Mouse (Mus musculus) heart, embryonic 13.5 days (tissue): ENCODE results near the gene Map3k12. TPM values are rescaled to one million over a fixed set of nuclear protein-coding genes. Genes with fewer than 3 reads are reported as not detected.

ENCODE experiments used
- ATAC-seq: fragments of 200-750 bp; cut with Nextera tagmentation; 2 replicates; pipeline ENCODE4 v1.8.0; 2017; ENCODE audit warnings: moderate TSS enrichment; ENCODE audit not compliant: insufficient number of reproducible peaks, low FRiP score, low TSS enrichment; ENCODE audit errors: extremely low read depth
- H3K27ac ChIP-seq: fragments of 300-500 bp; sonication (generic); replicated peaks from 2 replicates; pipeline ENCODE4 v1.5.1; 2015; ENCODE audit warnings: moderate library complexity, mild to moderate bottlenecking, inconsistent platforms
- H3K27me3 ChIP-seq: fragments of 300-500 bp; sonication (generic); replicated peaks from 2 replicates; pipeline ENCODE4 v1.6.1; 2015; ENCODE audit warnings: mild to moderate bottlenecking, inconsistent platforms
- H3K36me3 ChIP-seq: fragments of 300-500 bp; sonication (generic); 2 replicates; pipeline ENCODE4 v1.6.1; 2015; ENCODE audit warnings: mild to moderate bottlenecking, inconsistent platforms
- H3K4me1 ChIP-seq: fragments of 300-500 bp; sonication (generic); 2 replicates; pipeline ENCODE4 v1.6.1; 2015; ENCODE audit warnings: inconsistent platforms
- H3K4me2 ChIP-seq: fragments of 300-500 bp; sonication (generic); 2 replicates; pipeline ENCODE4 v1.6.1; 2015; ENCODE audit warnings: inconsistent platforms, mild to moderate bottlenecking, moderate library complexity
- H3K4me3 ChIP-seq: fragments of 300-500 bp; sonication (generic); 2 replicates; pipeline ENCODE4 v1.5.1; 2015; ENCODE audit warnings: moderate library complexity, mild to moderate bottlenecking, inconsistent platforms
- H3K9ac ChIP-seq: fragments of 300-500 bp; sonication (generic); 2 replicates; pipeline ENCODE4 v1.6.1; 2015; ENCODE audit warnings: inconsistent platforms, mild to moderate bottlenecking, moderate library complexity
- H3K9me3 ChIP-seq: fragments of 300-500 bp; sonication (generic); 2 replicates; pipeline ENCODE4 v1.6.1; 2016; ENCODE audit warnings: inconsistent platforms
- WGBS: fragments of 180-500 bp; shearing (Covaris S2); methylation state at CpG from one replicate; pipeline ENCODE4 v1.1.7; 2015; ENCODE audit warnings: mixed read lengths; 5-methylcytosine and 5-hydroxymethylcytosine counted together
- polyA plus RNA-seq: library from polyadenylated mRNA; unstranded; fragments of >200 nt; fragmentation: Nextera tagmentation; extraction: Ambion mirVana; gene quantifications from 2 replicates; pipeline ENCODE4 v1.2.1, GENCODE M21; 2015

The Map3k12 gene
- polyA plus RNA-seq, 1 experiment from 2014 or later, result 10.8 TPM

DNA sequence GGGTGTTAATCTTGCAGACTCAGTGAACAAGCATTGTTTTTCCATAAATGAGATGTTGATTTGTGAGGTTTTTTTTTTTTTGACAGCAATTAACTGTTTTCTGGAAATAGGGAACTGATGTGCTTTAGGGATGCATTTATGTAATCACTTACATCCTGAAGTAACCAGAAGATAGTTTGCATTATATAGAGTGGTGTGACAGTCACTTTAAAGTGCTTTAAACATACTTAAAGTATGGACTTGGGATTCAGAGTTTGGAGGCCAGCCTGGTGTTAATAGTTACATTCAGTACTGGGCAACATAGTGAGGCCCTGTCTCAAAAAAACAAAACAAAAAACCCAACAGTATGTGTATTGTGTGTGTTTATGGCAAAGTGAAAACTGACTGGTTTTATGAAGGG, 45.1 kb downstream of the Map3k12 start:
- peak overlapping the region; percentile 93 for H3K4me3 ChIP-seq
- peaks cover 47% of the 10 kb centered on the region for H3K36me3 ChIP-seq
- peaks cover 19% of the 10 kb centered on the region for H3K4me1 ChIP-seq
- peak overlapping the region; percentile 79 for H3K4me2 ChIP-seq
- no peaks in the 10 kb centered on the region for H3K27me3 ChIP-seq
- no peaks in the 10 kb centered on the region for H3K9me3 ChIP-seq
- no peak overlapping the region for H3K27ac ChIP-seq
- ATAC-seq, result no peak
- peak overlapping the region; percentile 98 for H3K9ac ChIP-seq

DNA sequence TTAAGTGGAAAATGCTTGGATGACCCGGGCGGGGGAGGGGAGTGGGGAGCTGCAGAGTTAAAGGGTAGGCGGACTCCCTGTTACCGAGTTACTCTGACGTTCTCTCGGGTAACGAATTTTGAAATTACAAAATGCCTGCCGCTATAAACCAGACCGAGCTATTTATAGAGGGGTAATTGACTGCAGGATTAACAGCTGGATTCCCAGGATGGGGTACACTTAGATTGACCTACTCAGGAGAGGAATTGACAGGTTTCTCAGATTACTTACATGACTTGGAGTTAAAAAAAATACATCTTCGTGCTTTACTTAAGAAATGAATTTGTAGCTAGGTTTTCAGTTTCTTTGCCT, 45.6 kb downstream of the Map3k12 start:
- Histone ChIP-seq H3K4me2 (peak overlapping the region; percentile 79), H3K27me3 (no peaks in the 10 kb centered on the region), H3K4me3 (peak overlapping the region; percentile 93), H3K36me3 (peaks cover 43% of the 10 kb centered on the region), H3K27ac (peak overlapping the region; percentile 99), H3K4me1 (peaks cover 19% of the 10 kb centered on the region), H3K9me3 (no peaks in the 10 kb centered on the region), H3K9ac (peak overlapping the region; percentile 98)
- ATAC-seq, result no peak
- WGBS, result 0% methylated on average over 10 of the region's 10 CpGs

DNA sequence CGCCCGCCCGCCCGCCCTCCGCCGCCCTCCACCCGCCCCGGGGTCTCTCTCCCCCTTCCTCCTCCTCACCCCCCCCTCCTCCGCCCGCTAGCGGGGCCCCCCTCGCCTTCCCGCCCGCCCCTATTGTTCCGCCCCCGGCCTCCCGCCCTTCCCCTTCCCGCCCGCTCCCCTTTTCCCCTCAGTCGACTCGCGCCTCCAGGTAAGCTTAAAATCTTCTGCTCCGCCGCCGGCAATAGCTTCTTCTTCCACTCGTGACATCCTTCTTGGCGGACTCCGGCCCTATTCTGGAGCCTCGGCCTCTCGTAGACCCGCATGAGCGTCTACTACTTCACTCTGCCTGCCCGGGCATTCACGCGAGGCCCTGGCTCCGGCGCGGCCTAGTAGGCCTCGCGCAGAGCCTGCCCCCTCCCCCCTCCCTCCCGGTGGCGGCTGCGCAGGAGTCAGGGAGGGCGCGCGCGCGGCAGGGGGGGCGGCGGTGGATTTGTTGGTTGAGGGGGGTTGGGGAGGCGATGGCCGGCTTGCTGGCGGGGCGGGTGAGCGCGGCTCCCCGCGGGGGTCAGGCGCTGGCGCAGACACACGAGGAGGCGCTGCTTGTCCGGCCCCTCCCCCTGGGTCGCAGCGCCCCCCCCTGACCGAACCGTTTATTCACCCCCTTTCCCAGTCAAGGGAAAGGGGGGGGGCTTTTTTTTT, 46.1 kb downstream of the Map3k12 start:
- Histone ChIP-seq H3K36me3 (peaks cover 38% of the 10 kb centered on the region), H3K4me2 (peak overlapping the region; percentile 79), H3K4me1 (peaks cover 19% of the 10 kb centered on the region), H3K4me3 (peak overlapping the region; percentile 93), H3K9ac (peak overlapping the region; percentile 98), H3K27ac (peak overlapping the region; percentile 99), H3K9me3 (no peaks in the 10 kb centered on the region), H3K27me3 (no peaks in the 10 kb centered on the region)
- WGBS, result under 1% methylated on average over 32 of the region's 67 CpGs
- peak; percentile 58 for ATAC-seq

DNA sequence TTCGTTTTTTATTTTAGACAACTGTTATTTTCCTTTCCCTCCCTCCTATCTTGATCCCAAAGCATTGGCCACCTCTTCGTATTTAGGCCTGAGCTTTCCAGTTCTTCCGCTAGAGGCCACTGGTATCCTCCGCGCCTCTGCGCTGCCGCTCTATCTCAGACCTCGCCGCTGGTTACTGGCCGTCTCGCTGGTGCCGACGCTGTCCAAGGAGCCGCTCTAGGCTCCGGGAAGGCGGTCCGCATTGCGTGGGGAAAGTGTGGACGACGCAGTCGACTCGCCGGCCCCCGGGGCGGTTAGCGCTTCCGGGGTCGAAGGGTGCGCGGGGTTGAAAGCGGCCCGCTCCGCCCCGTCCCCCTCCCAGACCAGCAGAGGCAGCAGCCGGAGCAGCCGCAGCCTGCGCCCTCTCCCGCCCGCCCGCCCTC, 46.7 kb downstream of the Map3k12 start, which contains the start of gene Pcbp2:
Gene Pcbp2, plus strand, starts transcription at position 357 of the 422 bp plus-strand sequence.
- H3K4me2 ChIP-seq, result peak within 1 kb of the TSS; percentile 79
- peaks cover 32% of the 10 kb centered on the region for H3K36me3 ChIP-seq
- peaks cover 19% of the 10 kb centered on the region for H3K4me1 ChIP-seq
- peak within 1 kb of the TSS; percentile 98 for H3K9ac ChIP-seq
- H3K9me3 ChIP-seq, result no peaks in the 10 kb centered on the region
- H3K27ac ChIP-seq, result peak within 1 kb of the TSS; percentile 99
- WGBS, result under 1% methylated on average over 36 of the region's 40 CpGs
- ATAC-seq, result peak; percentile 97
- peak within 1 kb of the TSS; percentile 93 for H3K4me3 ChIP-seq
- no peaks in the 10 kb centered on the region for H3K27me3 ChIP-seq

DNA sequence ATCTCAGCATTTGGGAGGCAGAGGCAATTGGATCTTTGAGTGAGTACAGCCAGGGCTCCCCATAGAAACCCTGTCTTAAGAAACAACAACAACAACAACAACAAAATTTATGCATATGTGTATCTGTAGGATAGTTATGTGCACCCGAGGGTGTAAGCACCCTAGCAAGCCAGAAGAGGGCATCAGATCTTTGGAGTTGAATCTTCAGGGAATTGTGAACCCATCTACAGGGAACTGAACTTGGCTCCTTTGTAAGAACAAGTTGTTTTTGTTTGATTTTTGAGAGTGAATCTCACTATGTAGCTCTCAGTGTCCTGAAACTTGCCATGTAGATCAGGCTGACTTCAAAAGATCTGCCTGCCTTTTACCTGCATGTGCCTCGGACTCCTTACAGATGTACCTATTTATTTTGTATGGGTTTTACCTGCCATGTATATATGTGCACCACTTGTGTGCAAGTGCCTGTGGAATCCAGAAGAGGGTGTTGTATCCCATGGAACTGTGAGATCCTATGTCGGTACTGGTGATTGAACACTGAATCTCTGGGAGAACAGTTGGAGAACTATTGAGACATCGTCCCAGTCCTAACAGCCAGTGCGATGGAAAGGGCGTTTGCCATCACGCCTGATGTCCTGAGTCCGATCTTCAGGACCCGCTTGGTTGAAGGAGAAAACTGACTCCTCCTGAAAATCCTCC, 48.0 kb downstream of the Map3k12 start:
- WGBS, result 93% methylated on average over 9 of the region's 9 CpGs
- peaks cover 22% of the 10 kb centered on the region for H3K36me3 ChIP-seq
- H3K9me3 ChIP-seq, result no peaks in the 10 kb centered on the region

DNA sequence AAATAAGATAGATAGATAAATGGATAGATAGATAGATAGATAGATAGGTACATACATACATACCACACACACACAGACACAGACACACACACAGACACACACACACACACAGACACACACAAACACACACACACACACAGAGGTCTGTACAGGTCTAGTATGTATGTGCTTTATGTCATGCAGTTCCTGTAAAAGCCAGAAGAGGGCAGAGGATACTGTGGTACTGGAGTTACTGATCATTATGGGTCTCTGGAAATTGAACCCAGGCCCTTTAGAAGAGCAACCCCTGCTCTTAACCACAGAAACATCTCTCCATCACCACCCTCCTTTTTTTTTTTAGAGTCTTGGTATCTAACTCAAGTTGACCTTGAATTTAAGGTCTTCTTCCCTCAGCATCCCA, 53.2 kb downstream of the Map3k12 start:
- Histone ChIP-seq H3K9ac (no peak overlapping the region), H3K9me3 (no peaks in the 10 kb centered on the region), H3K4me1 (peaks cover 22% of the 10 kb centered on the region), H3K4me3 (no peak overlapping the region), H3K27me3 (no peaks in the 10 kb centered on the region), H3K4me2 (no peak overlapping the region), H3K36me3 (peaks cover 30% of the 10 kb centered on the region), H3K27ac (no peak overlapping the region)
- ATAC-seq, result no peak

More for the DNA sequence above, 48.0 kb downstream of the Map3k12 start:
- H3K27me3 ChIP-seq, result no peaks in the 10 kb centered on the region
- no peak overlapping the region for H3K4me3 ChIP-seq
- no peak overlapping the region for H3K27ac ChIP-seq
- H3K9ac ChIP-seq, result no peak overlapping the region
- H3K4me2 ChIP-seq, result no peak overlapping the region
- peaks cover 19% of the 10 kb centered on the region for H3K4me1 ChIP-seq
- ATAC-seq, result no peak

DNA sequence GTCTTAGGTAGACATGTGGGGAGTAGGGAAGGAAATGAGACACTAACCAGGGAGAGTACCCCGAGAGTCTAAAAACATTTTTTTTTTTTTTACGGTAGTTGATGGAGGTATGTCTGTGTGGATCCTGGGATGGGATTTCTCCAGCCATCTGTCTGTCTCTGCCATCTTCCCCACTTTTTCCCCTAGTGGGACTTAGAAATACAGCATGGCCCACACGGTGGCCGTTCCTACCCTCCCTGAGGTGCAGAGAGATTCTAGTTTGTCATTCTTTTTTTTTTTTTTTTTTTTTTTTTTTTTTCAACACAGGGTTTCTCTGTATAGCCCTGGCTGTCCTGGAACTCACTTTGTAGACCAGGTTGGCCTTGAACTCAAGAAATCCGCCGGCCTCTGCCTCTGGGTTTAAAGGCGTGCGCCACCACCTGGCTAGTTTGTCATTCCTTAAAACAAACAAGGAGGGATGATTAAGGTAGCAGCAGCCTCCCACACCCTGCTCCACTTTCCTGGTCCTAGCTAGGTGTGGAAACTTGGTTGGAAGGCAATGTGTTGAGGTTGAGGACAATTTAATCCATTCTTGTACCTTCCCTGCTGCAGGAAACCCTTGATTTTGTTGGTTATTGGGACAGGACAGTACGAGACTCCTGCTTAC, 55.3 kb downstream of the Map3k12 start:
- no peak for ATAC-seq
- 75% methylated on average over 9 of the region's 9 CpGs for WGBS
- Histone ChIP-seq H3K4me2 (peak overlapping the region; percentile 68), H3K9me3 (no peaks in the 10 kb centered on the region), H3K4me3 (peak overlapping the region; percentile 57), H3K27me3 (no peaks in the 10 kb centered on the region), H3K27ac (peak overlapping the region; percentile 64), H3K9ac (peak overlapping the region; percentile 79), H3K4me1 (peaks cover 26% of the 10 kb centered on the region), H3K36me3 (peaks cover 24% of the 10 kb centered on the region)

DNA sequence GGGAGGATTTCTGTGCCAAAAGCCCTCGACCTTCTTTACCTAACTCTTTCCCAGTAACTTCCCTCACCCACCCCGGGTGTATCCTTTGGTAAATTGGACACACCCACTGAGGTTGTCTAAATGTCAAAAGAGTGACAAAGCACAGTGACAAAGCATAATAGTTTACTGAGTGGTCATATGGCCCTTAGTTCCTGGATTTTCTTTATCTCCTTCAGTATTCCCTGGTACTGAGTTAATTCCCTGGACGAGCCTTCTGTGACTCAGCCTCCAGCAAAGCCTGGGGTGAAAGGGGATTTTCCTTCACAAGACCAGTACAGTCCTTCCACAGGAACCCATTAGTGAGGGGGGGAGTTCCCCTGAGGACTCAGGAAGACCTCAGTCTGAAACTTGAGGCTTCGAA, 55.9 kb downstream of the Map3k12 start:
- no peak for ATAC-seq
- Histone ChIP-seq H3K9ac (peak overlapping the region; percentile 79), H3K4me1 (peaks cover 26% of the 10 kb centered on the region), H3K9me3 (no peaks in the 10 kb centered on the region), H3K36me3 (peaks cover 24% of the 10 kb centered on the region), H3K27me3 (no peaks in the 10 kb centered on the region), H3K27ac (peak overlapping the region; percentile 64), H3K4me3 (peak overlapping the region; percentile 57), H3K4me2 (peak overlapping the region; percentile 68)
- WGBS, result 43% methylated on average over 4 of the region's 4 CpGs

DNA sequence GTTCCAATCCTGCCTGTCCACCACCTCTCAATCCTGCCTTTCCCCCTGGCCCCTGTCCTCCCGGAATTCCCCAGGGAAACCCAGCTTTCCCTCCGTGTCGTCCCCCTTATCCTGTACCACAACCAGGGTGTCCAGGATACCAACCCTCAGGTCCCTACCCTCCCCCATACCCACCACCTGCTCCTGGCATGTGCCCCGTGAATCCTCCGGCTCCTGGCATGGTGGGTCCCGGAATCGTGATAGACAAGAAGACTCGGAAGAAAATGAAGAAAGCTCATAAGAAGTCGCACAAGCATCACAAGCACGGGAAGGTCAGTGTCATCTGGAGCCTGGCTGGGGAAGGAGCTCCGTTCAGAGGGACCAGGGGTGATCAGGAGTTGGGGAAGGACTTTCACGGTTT, 56.5 kb downstream of the Map3k12 start:
- Histone ChIP-seq H3K9ac (peak overlapping the region; percentile 79), H3K27me3 (no peaks in the 10 kb centered on the region), H3K27ac (peak overlapping the region; percentile 64), H3K4me3 (peak overlapping the region; percentile 57), H3K9me3 (no peaks in the 10 kb centered on the region), H3K4me1 (peaks cover 26% of the 10 kb centered on the region), H3K36me3 (peaks cover 24% of the 10 kb centered on the region), H3K4me2 (peak overlapping the region; percentile 68)
- no peak for ATAC-seq
- 65% methylated on average over 12 of the region's 12 CpGs for WGBS

DNA sequence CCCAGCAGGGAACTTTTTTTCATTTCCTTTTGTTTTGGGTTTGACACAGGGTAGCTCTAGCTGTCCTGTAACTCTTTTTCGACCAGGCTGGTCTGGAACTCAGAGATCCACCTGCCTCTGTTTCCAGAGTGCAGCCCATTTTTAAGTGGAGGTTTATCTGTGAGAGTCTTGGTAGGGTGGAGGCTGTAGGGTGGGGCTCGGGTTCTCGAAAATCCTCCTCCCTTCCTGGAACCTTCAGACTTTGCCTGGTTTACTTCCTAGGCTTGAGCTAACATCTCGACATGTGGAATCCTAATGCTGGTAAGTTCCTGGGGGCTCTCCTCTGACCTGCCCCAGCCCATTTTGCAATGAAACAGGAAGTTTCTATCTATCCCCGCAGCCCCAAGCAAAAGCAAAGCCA, 57.0 kb downstream of the Map3k12 start:
- peak overlapping the region; percentile 79; the same call in 1 of the 2 replicates for H3K9ac ChIP-seq
- H3K4me3 ChIP-seq, result peak overlapping the region; percentile 57
- peak overlapping the region; percentile 64 for H3K27ac ChIP-seq
- 40% methylated on average over 5 of the region's 5 CpGs for WGBS
- H3K4me1 ChIP-seq, result peaks cover 26% of the 10 kb centered on the region
- no peaks in the 10 kb centered on the region for H3K27me3 ChIP-seq
- no peak for ATAC-seq
- H3K9me3 ChIP-seq, result no peaks in the 10 kb centered on the region
- peak overlapping the region; percentile 68 for H3K4me2 ChIP-seq
- H3K36me3 ChIP-seq, result peaks cover 24% of the 10 kb centered on the region

DNA sequence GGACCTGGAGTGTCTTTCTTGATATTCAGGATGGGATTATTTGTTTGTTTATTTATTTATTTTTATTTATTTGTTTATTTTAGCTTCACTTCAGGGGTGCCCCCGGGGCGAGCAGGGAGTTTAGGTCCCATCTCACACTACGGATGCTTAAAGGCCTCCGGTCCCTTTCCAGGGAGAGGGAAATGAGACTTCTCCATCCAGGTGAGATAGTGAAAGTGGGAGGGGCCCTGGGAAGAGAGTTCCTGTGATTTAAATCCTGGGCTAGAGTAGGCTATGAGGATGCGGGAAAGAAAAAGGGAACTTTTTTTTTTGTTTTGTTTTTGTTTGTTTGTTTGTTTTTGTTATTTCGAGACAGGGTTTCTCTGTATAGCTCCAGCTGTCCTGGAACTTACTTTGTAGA, 57.5 kb downstream of the Map3k12 start:
- no peaks in the 10 kb centered on the region for H3K9me3 ChIP-seq
- H3K4me3 ChIP-seq, result peak overlapping the region; percentile 57
- H3K36me3 ChIP-seq, result peaks cover 24% of the 10 kb centered on the region
- H3K4me2 ChIP-seq, result peak overlapping the region; percentile 68
- peak overlapping the region; percentile 64 for H3K27ac ChIP-seq
- H3K9ac ChIP-seq, result peak overlapping the region; percentile 79
- no peak for ATAC-seq
- peaks cover 26% of the 10 kb centered on the region for H3K4me1 ChIP-seq
- WGBS, result 31% methylated on average over 6 of the region's 6 CpGs
- H3K27me3 ChIP-seq, result no peaks in the 10 kb centered on the region
